Mouse (Mus musculus): ENCODE data around the gene Fgfr2. TPM values are rescaled to one million over a fixed set of nuclear protein-coding genes. Genes with fewer than 3 reads are reported as not detected.

Fgfr2 gene
- polyA plus RNA-seq, 1 experiment, result 0.17 TPM

GRCm38 (mm10) chr7:130966451-130966850 is 2156.7 kb downstream of the Fgfr2 start:
- Histone ChIP-seq H3K27me3 (ENCODE audit: control insufficient read depth, insufficient read depth, insufficient read length) (no peaks in the 10 kb centered on the region), H3ac (ENCODE audit: control insufficient read depth, insufficient read length) (no peak overlapping the region), H3K4me2 (ENCODE audit: low read depth) (peak overlapping the region; percentile 46), H3K36me3 (ENCODE audit: control insufficient read depth, insufficient read depth) (peaks cover 14% of the 10 kb centered on the region), H3K4me3 (no peak overlapping the region), H3K79me2 (ENCODE audit: control insufficient read depth, insufficient read depth) (no peaks in the 10 kb centered on the region)
- no peak for TF ChIP-seq TCF12 (IDR thresholded peaks at IDR 0.05; ENCODE audit: insufficient read depth, poor library complexity, severe bottlenecking)
- TF ChIP-seq MYOD1 (IDR thresholded peaks at IDR 0.05; ENCODE audit: control insufficient read depth in 1 of 3, insufficient read length in 2 of 3, low read depth in 2 of 3), result peak in 1 of 3 experiments; percentile 6

GRCm38 (mm10) chr7:130965909-130966365 is 2157.2 kb downstream of the Fgfr2 start:
- TF ChIP-seq MYOG (IDR thresholded peaks at IDR 0.05; ENCODE audit: control insufficient read depth in 1 of 3, insufficient read depth in 1 of 3, insufficient read length in 2 of 3, low read depth in 2 of 3) (no peak), TCF3 (IDR thresholded peaks at IDR 0.05; ENCODE audit: insufficient read length, low read depth) (no peak), E2F4 (IDR thresholded peaks at IDR 0.05; ENCODE audit: insufficient read depth) (no peak), SRF (IDR thresholded peaks at IDR 0.05; ENCODE audit: control insufficient read depth, insufficient read length, low read depth) (no peak), USF1 (IDR thresholded peaks at IDR 0.05; ENCODE audit: low read depth) (no peak), TCF12 (IDR thresholded peaks at IDR 0.05; ENCODE audit: insufficient read depth, poor library complexity, severe bottlenecking) (no peak), POLR2AphosphoS2 (IDR thresholded peaks at IDR 0.05; ENCODE audit: insufficient read length, low read depth) (no peak), REST (IDR thresholded peaks at IDR 0.05; ENCODE audit: insufficient read depth, insufficient read length) (no peak), POLR2A (IDR thresholded peaks at IDR 0.05; ENCODE audit: insufficient read length, low read depth) (no peak), MYOD1 (IDR thresholded peaks at IDR 0.05; ENCODE audit: control insufficient read depth in 1 of 3, insufficient read length in 2 of 3, low read depth in 2 of 3) (no peak), CEBPB (IDR thresholded peaks at IDR 0.05; ENCODE audit: insufficient read depth, poor library complexity, severe bottlenecking) (no peak), MAX (IDR thresholded peaks at IDR 0.05; ENCODE audit: low read depth) (no peak)

GRCm38 (mm10) chr7:130965396-130965795 is 2157.8 kb downstream of the Fgfr2 start:
- no peak overlapping the region for H3K4me3 ChIP-seq
- TF ChIP-seq POLR2A (IDR thresholded peaks at IDR 0.05; ENCODE audit: insufficient read length, low read depth) (peak; percentile 42), TCF12 (IDR thresholded peaks at IDR 0.05; ENCODE audit: insufficient read depth, poor library complexity, severe bottlenecking) (no peak), TCF3 (IDR thresholded peaks at IDR 0.05; ENCODE audit: insufficient read length, low read depth) (no peak), REST (IDR thresholded peaks at IDR 0.05; ENCODE audit: insufficient read depth, insufficient read length) (no peak), SRF (IDR thresholded peaks at IDR 0.05; ENCODE audit: control insufficient read depth, insufficient read length, low read depth) (no peak), POLR2AphosphoS2 (IDR thresholded peaks at IDR 0.05; ENCODE audit: insufficient read length, low read depth) (no peak), CEBPB (IDR thresholded peaks at IDR 0.05; ENCODE audit: insufficient read depth, poor library complexity, severe bottlenecking) (peak; percentile 90), USF1 (IDR thresholded peaks at IDR 0.05; ENCODE audit: low read depth) (no peak), MYOG (IDR thresholded peaks at IDR 0.05; ENCODE audit: control insufficient read depth in 1 of 3, insufficient read depth in 1 of 3, insufficient read length in 2 of 3, low read depth in 2 of 3) (no peak), E2F4 (IDR thresholded peaks at IDR 0.05; ENCODE audit: insufficient read depth) (no peak), MYOD1 (IDR thresholded peaks at IDR 0.05; ENCODE audit: control insufficient read depth in 1 of 3, insufficient read length in 2 of 3, low read depth in 2 of 3) (peak in 1 of 3 experiments; percentile 35), MAX (IDR thresholded peaks at IDR 0.05; ENCODE audit: low read depth) (no peak)
- H3K4me2 ChIP-seq (ENCODE audit: low read depth), result peak overlapping the region; percentile 73
- H3K27me3 ChIP-seq (ENCODE audit: control insufficient read depth, insufficient read depth, insufficient read length), result no peaks in the 10 kb centered on the region
- no peaks in the 10 kb centered on the region for H3K79me2 ChIP-seq (ENCODE audit: control insufficient read depth, insufficient read depth)
- no peak overlapping the region for H3ac ChIP-seq (ENCODE audit: control insufficient read depth, insufficient read length)
- H3K36me3 ChIP-seq (ENCODE audit: control insufficient read depth, insufficient read depth), result peaks cover 6% of the 10 kb centered on the region

More at GRCm38 (mm10) chr7:130965909-130966365, 2157.2 kb downstream of the Fgfr2 start:
- H3K36me3 ChIP-seq (ENCODE audit: control insufficient read depth, insufficient read depth), result peaks cover 8% of the 10 kb centered on the region
- no peak overlapping the region for H3K4me3 ChIP-seq
- H3ac ChIP-seq (ENCODE audit: control insufficient read depth, insufficient read length), result no peak overlapping the region
- H3K4me2 ChIP-seq (ENCODE audit: low read depth), result peak overlapping the region; percentile 52
- no peaks in the 10 kb centered on the region for H3K79me2 ChIP-seq (ENCODE audit: control insufficient read depth, insufficient read depth)
- H3K27me3 ChIP-seq (ENCODE audit: control insufficient read depth, insufficient read depth, insufficient read length), result no peaks in the 10 kb centered on the region

GRCm38 (mm10) chr7:130964686-130965085 is 2158.5 kb downstream of the Fgfr2 start:
- H3K27me3 ChIP-seq (ENCODE audit: control insufficient read depth, insufficient read depth, insufficient read length), result no peaks in the 10 kb centered on the region
- no peak overlapping the region for H3ac ChIP-seq (ENCODE audit: control insufficient read depth, insufficient read length)
- H3K36me3 ChIP-seq (ENCODE audit: control insufficient read depth, insufficient read depth), result peaks cover 6% of the 10 kb centered on the region
- H3K4me3 ChIP-seq, result no peak overlapping the region
- peak overlapping the region; percentile 73 for H3K4me2 ChIP-seq (ENCODE audit: low read depth)
- TF ChIP-seq MYOD1 (IDR thresholded peaks at IDR 0.05; ENCODE audit: control insufficient read depth in 1 of 3, insufficient read length in 2 of 3, low read depth in 2 of 3) (peak in 1 of 3 experiments; percentile 65), CEBPB (IDR thresholded peaks at IDR 0.05; ENCODE audit: insufficient read depth, poor library complexity, severe bottlenecking) (no peak), MYOG (IDR thresholded peaks at IDR 0.05; ENCODE audit: control insufficient read depth in 1 of 3, insufficient read depth in 1 of 3, insufficient read length in 2 of 3, low read depth in 2 of 3) (peak in 2 of 3 experiments; percentile 33 to 77), TCF12 (IDR thresholded peaks at IDR 0.05; ENCODE audit: insufficient read depth, poor library complexity, severe bottlenecking) (peak; percentile 39), E2F4 (IDR thresholded peaks at IDR 0.05; ENCODE audit: insufficient read depth) (no peak), TCF3 (IDR thresholded peaks at IDR 0.05; ENCODE audit: insufficient read length, low read depth) (no peak), REST (IDR thresholded peaks at IDR 0.05; ENCODE audit: insufficient read depth, insufficient read length) (no peak), POLR2A (IDR thresholded peaks at IDR 0.05; ENCODE audit: insufficient read length, low read depth) (no peak), SRF (IDR thresholded peaks at IDR 0.05; ENCODE audit: control insufficient read depth, insufficient read length, low read depth) (no peak), POLR2AphosphoS2 (IDR thresholded peaks at IDR 0.05; ENCODE audit: insufficient read length, low read depth) (no peak), USF1 (IDR thresholded peaks at IDR 0.05; ENCODE audit: low read depth) (peak; percentile 92), MAX (IDR thresholded peaks at IDR 0.05; ENCODE audit: low read depth) (no peak)
- H3K79me2 ChIP-seq (ENCODE audit: control insufficient read depth, insufficient read depth), result no peaks in the 10 kb centered on the region
